Mouse (Mus musculus) heart, embryonic 15.5 days (tissue): Measurements from ENCODE around the gene Ctrb1. TPM values are rescaled to one million over a fixed set of nuclear protein-coding genes. Genes with fewer than 3 reads are reported as not detected.
A peak's percentile ranks its signal among the peaks of the same experiment; 100 is the strongest.
"Not testable (repeated sequence)": the region's sequence is repeated elsewhere in the genome, so short reads cannot be mapped to it uniquely, and the experiment has no call there.

Source experiments
- ATAC-seq: fragments of 200-750 bp; cut with Nextera tagmentation; replicated peaks from 2 replicates; pipeline ENCODE4 v1.8.0; 2017; ENCODE audit warnings: low read depth, moderate TSS enrichment; ENCODE audit not compliant: insufficient number of reproducible peaks, insufficient read depth, low FRiP score
- H3K27ac ChIP-seq: fragments of 300-500 bp; sonication (generic); 2 replicates; pipeline ENCODE4 v1.5.1; 2015; ENCODE audit warnings: mild to moderate bottlenecking, inconsistent platforms
- H3K27me3 ChIP-seq: fragments of 300-500 bp; sonication (generic); 2 replicates; pipeline ENCODE4 v1.6.1; 2015; ENCODE audit warnings: inconsistent platforms
- H3K36me3 ChIP-seq: fragments of 300-500 bp; sonication (generic); 2 replicates; pipeline ENCODE4 v1.6.1; 2015; ENCODE audit warnings: mild to moderate bottlenecking, inconsistent platforms
- H3K4me1 ChIP-seq: fragments of 300-500 bp; sonication (generic); replicated peaks from 2 replicates; pipeline ENCODE4 v1.6.1; 2015; ENCODE audit warnings: inconsistent platforms
- H3K4me2 ChIP-seq: fragments of 300-500 bp; sonication (generic); 2 replicates; pipeline ENCODE4 v1.6.1; 2015; ENCODE audit warnings: inconsistent platforms, mild to moderate bottlenecking, moderate library complexity
- H3K4me3 ChIP-seq: fragments of 300-500 bp; sonication (generic); 2 replicates; pipeline ENCODE4 v1.5.1; 2015; ENCODE audit warnings: mild to moderate bottlenecking, inconsistent platforms
- H3K9ac ChIP-seq: fragments of 300-500 bp; sonication (generic); 2 replicates; pipeline ENCODE4 v1.6.1; 2015; ENCODE audit warnings: mild to moderate bottlenecking, inconsistent platforms
- H3K9me3 ChIP-seq: fragments of 300-500 bp; sonication (generic); replicated peaks from 2 replicates; pipeline ENCODE4 v1.6.1; 2016; ENCODE audit warnings: inconsistent platforms
- WGBS: fragments of 180-500 bp; shearing (Covaris S2); methylation state at CpG from one replicate; pipeline ENCODE4 v1.1.7; 2015; ENCODE audit warnings: mixed read lengths; 5-methylcytosine and 5-hydroxymethylcytosine counted together
- microRNA-seq: library from miRNA; unstranded; fragments of <30 nt; microRNA quantifications from one replicate; pipeline ENCODE4, GENCODE M21; 2016
- polyA plus RNA-seq: library from polyadenylated mRNA; unstranded; fragments of >200 nt; fragmentation: Nextera tagmentation; extraction: Ambion mirVana; gene quantifications from 2 replicates; pipeline ENCODE4 v1.2.1, GENCODE M21; 2015

Gene Ctrb1
- polyA plus RNA-seq, 1 experiment from 2014 or later: 2.9 TPM

DNA sequence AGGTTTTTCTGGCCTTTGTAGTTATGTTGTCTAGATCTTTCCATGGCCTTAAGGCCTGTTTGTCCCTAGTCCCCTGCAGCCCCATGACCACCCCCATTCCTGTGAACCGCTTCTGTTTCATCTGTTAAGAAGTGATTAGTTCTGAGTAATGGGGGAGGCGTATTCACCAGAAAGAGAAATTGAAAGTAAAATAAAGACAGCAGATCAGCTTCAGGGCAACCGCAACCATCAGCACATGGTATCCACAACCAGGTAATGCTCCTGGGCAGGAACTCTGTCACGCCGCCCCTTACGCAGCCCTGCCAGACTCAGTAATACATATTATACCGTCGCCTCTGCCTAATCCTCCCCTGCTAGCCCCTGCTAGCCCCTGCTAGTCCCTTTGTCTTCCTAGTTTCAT lies 45.1 kb downstream of the Ctrb1 start:
- no peak for ATAC-seq
- Histone ChIP-seq H3K9me3 (no peaks in the 10 kb centered on the region), H3K4me3 (no peak overlapping the region), H3K27me3 (no peaks in the 10 kb centered on the region), H3K36me3 (no peaks in the 10 kb centered on the region), H3K4me2 (no peak overlapping the region), H3K4me1 (peaks cover 20% of the 10 kb centered on the region), H3K9ac (no peak overlapping the region), H3K27ac (no peak overlapping the region)
- WGBS: 89% methylated on average over 8 of the region's 8 CpGs

DNA sequence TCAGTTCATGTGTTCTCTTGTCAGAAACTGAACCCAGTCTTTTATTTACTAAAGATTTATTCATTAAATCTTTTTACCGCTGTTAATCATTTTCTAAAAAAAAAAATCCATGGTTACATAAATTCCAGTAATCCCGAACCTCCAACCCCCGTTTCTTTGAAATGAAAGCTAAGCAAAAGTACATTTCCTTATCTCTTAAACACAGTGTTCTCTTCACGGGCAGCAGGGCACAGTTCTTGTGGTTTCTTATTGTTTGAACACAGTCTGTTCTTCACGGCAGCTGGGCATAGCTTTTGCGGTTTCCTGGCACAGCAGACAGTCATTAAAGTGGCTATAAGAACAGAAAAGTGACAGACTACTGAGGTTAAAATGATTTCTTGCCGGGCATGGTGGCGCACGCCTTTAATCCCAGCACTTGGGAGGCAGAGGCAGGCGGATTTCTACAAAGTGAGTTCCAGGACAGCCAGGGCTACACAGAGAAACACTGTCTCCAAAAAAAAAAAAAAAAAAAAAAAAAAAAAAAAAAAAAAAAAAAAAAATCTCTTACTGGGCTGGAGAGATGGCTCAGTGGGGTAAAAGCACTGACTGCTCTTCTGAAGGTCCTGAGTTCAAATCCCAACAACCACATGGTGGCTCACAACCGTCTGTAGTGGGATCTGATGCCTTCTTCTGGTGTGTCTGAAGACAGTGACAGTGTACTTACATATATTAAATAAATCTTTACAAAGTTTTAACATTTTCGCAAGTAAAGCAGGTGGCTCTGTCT lies 46.3 kb downstream of the Ctrb1 start:
- H3K9ac ChIP-seq: peak overlapping the region; percentile 98
- 53% methylated on average over 12 of the region's 12 CpGs for WGBS
- H3K27ac ChIP-seq: peak overlapping the region; percentile 98
- H3K9me3 ChIP-seq, H3K27me3 ChIP-seq, ATAC-seq, H3K36me3 ChIP-seq: not testable (repeated sequence)
- peak overlapping the region; percentile 60 for H3K4me2 ChIP-seq
- H3K4me1 ChIP-seq: peaks cover 20% of the 10 kb centered on the region
- H3K4me3 ChIP-seq: peak overlapping the region; percentile 98

DNA sequence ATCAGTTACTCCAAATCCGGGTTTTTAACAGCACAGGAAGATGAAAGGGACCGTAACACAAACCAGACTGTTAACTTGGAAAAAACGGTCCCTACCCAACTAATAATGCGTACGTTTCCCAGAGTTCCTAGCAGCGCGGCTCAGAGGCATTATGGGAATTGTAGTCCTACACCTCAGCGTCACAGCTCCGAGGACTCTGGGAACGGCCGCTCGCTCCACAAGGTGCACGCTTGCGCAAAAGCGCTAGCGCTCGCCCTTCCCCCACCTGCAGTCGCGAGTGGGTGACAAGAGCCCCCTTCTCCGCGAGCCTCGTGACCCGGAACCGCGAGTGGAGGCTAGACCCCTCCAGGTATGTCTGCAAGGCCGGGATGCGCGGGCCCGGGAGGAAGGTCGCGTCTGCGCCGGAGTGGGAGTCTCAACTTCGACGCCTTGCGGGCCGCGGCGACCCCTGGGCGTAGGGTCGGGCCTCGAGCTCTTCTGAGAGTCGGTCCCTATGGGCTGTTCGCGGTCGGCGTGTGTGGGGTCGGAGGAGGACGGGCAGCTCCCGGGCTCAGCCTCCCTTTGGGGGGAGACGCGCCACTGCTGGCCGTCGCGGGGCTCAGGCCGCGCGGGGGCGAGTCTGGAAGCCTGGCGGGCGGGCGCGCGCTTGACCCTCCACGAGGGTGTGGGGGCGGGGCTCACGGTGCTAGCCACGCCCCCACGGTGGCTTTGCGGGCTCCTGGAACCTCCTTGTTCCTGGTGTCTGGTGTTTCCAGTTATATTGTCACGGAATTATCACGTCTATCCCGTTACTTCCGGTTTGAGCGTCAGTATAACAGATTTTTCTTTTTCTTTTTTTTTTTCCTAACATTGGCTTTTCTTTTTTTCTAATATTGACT lies 47.3 kb downstream of the Ctrb1 start, which contains the start of gene Zfp1:
Gene Zfp1 (plus strand): TSS at position 138 of the 878 bp plus-strand sequence.
- WGBS: 0% methylated on average over 74 of the region's 75 CpGs
- Histone ChIP-seq H3K4me2 (peak within 1 kb of the TSS; percentile 60), H3K27me3 (no peaks in the 10 kb centered on the region), H3K36me3 (no peaks in the 10 kb centered on the region), H3K27ac (peak within 1 kb of the TSS; percentile 98), H3K4me3 (peak within 1 kb of the TSS; percentile 98), H3K9me3 (no peaks in the 10 kb centered on the region), H3K4me1 (peaks cover 19% of the 10 kb centered on the region), H3K9ac (peak within 1 kb of the TSS; percentile 98)
- ATAC-seq: peak; percentile 98

DNA sequence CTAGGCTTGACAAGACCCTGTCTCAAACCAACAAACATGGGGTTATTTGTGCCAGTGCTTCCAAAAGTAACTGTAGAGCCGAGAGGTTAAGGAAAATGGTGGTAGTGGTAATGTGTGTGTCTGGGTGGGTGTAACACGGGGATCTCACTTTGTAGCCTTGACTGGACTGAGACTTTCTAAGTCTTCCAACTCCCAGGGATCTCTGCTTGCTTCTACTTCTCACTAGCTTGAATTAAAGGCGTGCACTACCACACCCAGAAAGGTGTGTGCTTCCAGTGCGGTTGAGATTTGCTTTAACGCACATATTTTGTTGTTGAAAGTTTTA lies 47.9 kb downstream of the Ctrb1 start:
- no peaks in the 10 kb centered on the region for H3K36me3 ChIP-seq
- 5% methylated on average over 5 of the region's 5 CpGs for WGBS
- H3K4me2 ChIP-seq: peak overlapping the region; percentile 60
- no peaks in the 10 kb centered on the region for H3K27me3 ChIP-seq
- H3K4me3 ChIP-seq: peak overlapping the region; percentile 98
- peak; percentile 18 for ATAC-seq
- H3K4me1 ChIP-seq: peaks cover 13% of the 10 kb centered on the region
- H3K9me3 ChIP-seq: no peaks in the 10 kb centered on the region
- peak overlapping the region; percentile 98 for H3K27ac ChIP-seq
- H3K9ac ChIP-seq: peak overlapping the region; percentile 98

DNA sequence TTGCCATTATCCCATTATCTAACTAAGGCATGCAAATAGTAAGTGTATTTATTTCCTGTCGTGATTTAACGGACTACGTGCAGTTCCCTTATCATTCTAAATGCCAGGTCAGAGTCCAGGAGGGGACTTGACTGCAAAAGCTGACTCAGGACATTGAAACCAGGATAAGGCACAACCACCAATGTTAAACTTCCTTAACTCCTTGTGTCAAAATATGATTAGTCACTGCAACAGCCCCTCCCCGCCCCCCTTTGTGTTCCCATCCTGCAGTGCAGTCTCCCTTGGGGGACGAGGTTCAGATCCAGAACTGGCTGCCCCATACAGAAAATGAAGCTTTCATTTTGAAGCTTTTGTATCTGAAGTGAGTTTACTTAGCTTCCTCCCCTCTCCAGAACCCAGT lies 48.3 kb downstream of the Ctrb1 start:
- peak overlapping the region; percentile 98 for H3K9ac ChIP-seq
- H3K27me3 ChIP-seq: no peaks in the 10 kb centered on the region
- H3K9me3 ChIP-seq: no peaks in the 10 kb centered on the region
- no peak for ATAC-seq
- WGBS: 18% methylated on average over 5 of the region's 5 CpGs
- peak overlapping the region; percentile 60 for H3K4me2 ChIP-seq
- peak overlapping the region; percentile 98 for H3K4me3 ChIP-seq
- peaks cover 11% of the 10 kb centered on the region for H3K4me1 ChIP-seq
- H3K27ac ChIP-seq: peak overlapping the region; percentile 98
- H3K36me3 ChIP-seq: no peaks in the 10 kb centered on the region

DNA sequence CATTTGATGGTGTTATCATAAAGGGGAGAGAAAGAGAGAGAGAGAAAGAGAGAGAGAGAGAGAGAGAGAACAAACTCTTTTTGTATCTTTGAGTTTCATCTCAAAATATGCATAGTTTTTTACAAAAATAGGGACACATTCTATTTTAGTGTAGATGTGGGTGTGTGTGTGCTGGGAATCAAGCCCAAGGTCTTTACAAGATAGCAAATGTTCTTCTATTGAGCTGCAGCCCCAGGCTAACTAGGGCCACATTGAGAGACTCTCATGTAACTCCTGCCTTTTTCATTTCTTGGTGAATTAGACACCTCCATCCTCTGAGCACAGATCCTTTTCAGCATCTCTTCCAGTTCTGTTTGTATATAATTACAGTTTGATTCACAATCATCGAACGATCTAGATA lies 49.7 kb downstream of the Ctrb1 start:
- Histone ChIP-seq H3K4me2 (no peak overlapping the region), H3K9ac (no peak overlapping the region), H3K36me3 (no peaks in the 10 kb centered on the region), H3K4me3 (no peak overlapping the region), H3K4me1 (peaks cover 11% of the 10 kb centered on the region), H3K27me3 (no peaks in the 10 kb centered on the region), H3K27ac (no peak overlapping the region), H3K9me3 (no peaks in the 10 kb centered on the region)
- 93% methylated on average over 2 of the region's 2 CpGs for WGBS
- no peak for ATAC-seq

DNA sequence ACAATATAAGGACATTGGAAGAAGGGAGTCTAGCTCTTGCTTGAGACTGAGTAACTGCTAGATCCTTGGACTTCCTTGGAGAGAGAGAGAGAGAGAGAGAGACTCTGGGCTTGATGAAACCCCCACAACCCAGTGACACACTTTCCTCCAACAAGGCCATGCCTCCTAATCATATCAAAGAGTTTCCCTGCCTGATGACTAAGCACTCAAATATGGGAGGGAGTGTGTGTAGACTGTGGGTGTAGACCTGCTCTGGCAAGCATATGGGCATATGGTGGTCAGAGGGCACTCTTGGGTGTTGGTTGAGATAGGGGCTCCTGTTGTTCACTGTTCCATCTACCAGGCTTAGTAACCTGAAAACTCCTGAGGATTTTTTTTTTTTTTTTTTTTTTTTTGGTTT lies 52.7 kb downstream of the Ctrb1 start:
- no peaks in the 10 kb centered on the region for H3K9me3 ChIP-seq
- H3K9ac ChIP-seq: no peak overlapping the region
- no peak overlapping the region for H3K4me2 ChIP-seq
- peaks cover 8% of the 10 kb centered on the region for H3K4me1 ChIP-seq
- H3K36me3 ChIP-seq: no peaks in the 10 kb centered on the region
- H3K27me3 ChIP-seq: no peaks in the 10 kb centered on the region
- no peak overlapping the region for H3K4me3 ChIP-seq
- no peak overlapping the region for H3K27ac ChIP-seq
- ATAC-seq: no peak

Small RNA genes lying within 50 kb of the gene (microRNA-seq; reads per million reads assigned to microRNA genes)
- gene Mir7076: not detected

Other genes starting within 250 kb of the Ctrb1 start
- gene Wdr59, start 168.9 kb downstream of the Ctrb1 start, polyA plus RNA-seq: 3.4 and 4.4 TPM in 2 replicates
- 21.9 and 31.0 TPM in 2 replicates for gene Znrf1, start 154.9 kb downstream of the Ctrb1 start, polyA plus RNA-seq
- 0.79 and 1.0 TPM in 2 replicates for gene Ldhd, start 60.6 kb downstream of the Ctrb1 start, polyA plus RNA-seq
- gene Zfp1, start 47.6 kb downstream of the Ctrb1 start, polyA plus RNA-seq: 11.7 and 15.0 TPM in 2 replicates
- 40.1 and 45.3 TPM in 2 replicates for gene Bcar1, start 52.8 kb upstream of the Ctrb1 start, polyA plus RNA-seq
- gene Cfdp1, start 163.3 kb upstream of the Ctrb1 start, polyA plus RNA-seq: 117 and 122 TPM in 2 replicates
- gene Tmem170, start 185.7 kb upstream of the Ctrb1 start, polyA plus RNA-seq: 3.8 and 4.4 TPM in 2 replicates
- 0.23 and 1.1 TPM in 2 replicates for gene Chst5, start 219.4 kb upstream of the Ctrb1 start, polyA plus RNA-seq
- gene Tmem231, start 242.9 kb upstream of the Ctrb1 start, polyA plus RNA-seq: 3.9 and 5.6 TPM in 2 replicates
- gene Gabarapl2, start 249.7 kb upstream of the Ctrb1 start, polyA plus RNA-seq: 207 and 220 TPM in 2 replicates